Mouse (Mus musculus): ENCODE measurements around the gene Brpf1.
A peak's percentile ranks its signal among the peaks of the same experiment; 100 is the strongest.

Gene Brpf1

GRCm38 (mm10) chr6:113306986-113307349 is at the start of gene Brpf1:
TSS of gene Brpf1 (plus strand) at chr6:113307137.
- DNase-seq (ENCODE audit: low read depth), result no peak

GRCm38 (mm10) chr6:113261174-113261858 is 45.6 kb upstream of the Brpf1 start:
- DNase-seq (ENCODE audit: low read depth), result no peak

GRCm38 (mm10) chr6:113263531-113263930 is 43.4 kb upstream of the Brpf1 start:
- DNase-seq (ENCODE audit: low read depth), result no peak

GRCm38 (mm10) chr6:113264429-113264828 is 42.5 kb upstream of the Brpf1 start:
- no peak for DNase-seq (ENCODE audit: low read depth)

- no peak for DNase-seq (ENCODE audit: low read depth)
Observed at GRCm38 (mm10) chr6:113266996-113267655, 39.8 kb upstream of the Brpf1 start.

GRCm38 (mm10) chr6:113267988-113268387 is 38.9 kb upstream of the Brpf1 start:
- DNase-seq (ENCODE audit: low read depth), result no peak

- no peak for DNase-seq (ENCODE audit: low read depth)
Observed at GRCm38 (mm10) chr6:113272365-113272764, 34.6 kb upstream of the Brpf1 start.

GRCm38 (mm10) chr6:113276846-113277245 is 30.1 kb upstream of the Brpf1 start:
- no peak for DNase-seq (ENCODE audit: low read depth)

GRCm38 (mm10) chr6:113281676-113282075 is 25.3 kb upstream of the Brpf1 start:
- DNase-seq (ENCODE audit: low read depth), result no peak

GRCm38 (mm10) chr6:113282101-113282802 is 24.7 kb upstream of the Brpf1 start, which contains the start of gene Cpne9:
TSS of gene Cpne9 (plus strand) at chr6:113282307.
- peak; percentile 23 for DNase-seq (ENCODE audit: low read depth)

GRCm38 (mm10) chr6:113282969-113283368 is 24.0 kb upstream of the Brpf1 start:
- DNase-seq (ENCODE audit: low read depth), result no peak

- no peak for DNase-seq (ENCODE audit: low read depth)
Observed at GRCm38 (mm10) chr6:113283500-113283899, 23.4 kb upstream of the Brpf1 start.

- DNase-seq (ENCODE audit: low read depth), result no peak
Observed at GRCm38 (mm10) chr6:113284931-113285330, 22.0 kb upstream of the Brpf1 start.

GRCm38 (mm10) chr6:113286316-113286715 is 20.6 kb upstream of the Brpf1 start:
- no peak for DNase-seq (ENCODE audit: low read depth)

GRCm38 (mm10) chr6:113287236-113287635 is 19.7 kb upstream of the Brpf1 start:
- DNase-seq (ENCODE audit: low read depth), result no peak

GRCm38 (mm10) chr6:113289346-113289745 is 17.6 kb upstream of the Brpf1 start:
- no peak for DNase-seq (ENCODE audit: low read depth)

GRCm38 (mm10) chr6:113290346-113290745 is 16.6 kb upstream of the Brpf1 start:
- DNase-seq (ENCODE audit: low read depth), result no peak

- DNase-seq (ENCODE audit: low read depth), result no peak
Observed at GRCm38 (mm10) chr6:113292938-113293337, 14.0 kb upstream of the Brpf1 start.

- no peak for DNase-seq (ENCODE audit: low read depth)
Observed at GRCm38 (mm10) chr6:113296046-113296445, 10.9 kb upstream of the Brpf1 start.

- no peak for DNase-seq (ENCODE audit: low read depth)
Observed at GRCm38 (mm10) chr6:113296639-113297038, 10.3 kb upstream of the Brpf1 start.

GRCm38 (mm10) chr6:113301350-113301749 is 5.6 kb upstream of the Brpf1 start:
- no peak for DNase-seq (ENCODE audit: low read depth)

- peak; percentile 78 for DNase-seq (ENCODE audit: low read depth)
Observed at GRCm38 (mm10) chr6:113302258-113302657, 4.7 kb upstream of the Brpf1 start.
